Mouse (Mus musculus) CH12.LX (cell line): ENCODE data around the gene Cd180. TPM values are rescaled to one million over a fixed set of nuclear protein-coding genes. Genes with fewer than 3 reads are reported as not detected.

Experiments used
- DNase-seq: peaks from one replicate; pipeline ENCODE4 v3.0.0-alpha.2; 2013; ENCODE audit errors: extremely low read depth
- H3K27ac ChIP-seq: 2 replicates; pipeline ENCODE4 v1.5.1; 2012; ENCODE audit warnings: low read depth, mild to moderate bottlenecking, control low read depth, moderate library complexity; ENCODE audit not compliant: insufficient read depth
- H3K27me3 ChIP-seq: replicated peaks from 2 replicates; pipeline ENCODE3; 2012; ENCODE audit warnings: inconsistent platforms
- H3K36me3 ChIP-seq, 2 experiments: replicated peaks in 1 of 2; 2 replicates each; pipeline versions ENCODE3 to v1.6.1; 2012; ENCODE audit warnings: inconsistent platforms in 1 of 2, low read length in 1 of 2, mild to moderate bottlenecking in 1 of 2, mixed read lengths in 1 of 2, moderate library complexity in 1 of 2; ENCODE audit not compliant: control insufficient read depth in 1 of 2, insufficient read depth in 1 of 2
- H3K4me1 ChIP-seq, 2 experiments: 2 replicates each; pipeline ENCODE4 v1.6.1; 2012; ENCODE audit warnings: inconsistent platforms in 1 of 2, moderate library complexity in 1 of 2; ENCODE audit not compliant: insufficient read depth in 2 of 2, control insufficient read depth in 1 of 2
- H3K4me2 ChIP-seq: 2 replicates; pipeline ENCODE4 v1.6.1; 2012; ENCODE audit warnings: low read depth, mild to moderate bottlenecking, control low read depth; ENCODE audit not compliant: poor library complexity, insufficient read depth, severe bottlenecking
- H3K4me3 ChIP-seq, 3 experiments: fragments of 150-350 bp in 1 of 3; sonication (generic) in 1 of 3; replicated peaks in 1 of 3; 2 replicates each; pipeline versions ENCODE3 to v1.5.1; 2011 to 2012; ENCODE audit warnings: low read depth in 2 of 3, low read length in 2 of 3, mild to moderate bottlenecking in 2 of 3, moderate library complexity in 2 of 3, control low read depth in 1 of 3, improper control_type of control experiment in 1 of 3, inconsistent platforms in 1 of 3, mixed read lengths in 1 of 3; ENCODE audit not compliant: poor library complexity in 1 of 3
- H3K79me2 ChIP-seq: replicated peaks from 2 replicates; pipeline ENCODE4 v1.6.1; 2012; ENCODE audit warnings: mild to moderate bottlenecking, moderate library complexity; ENCODE audit not compliant: control insufficient read depth, poor library complexity, insufficient read depth, severe bottlenecking; ENCODE audit errors: extremely low read depth
- H3K9ac ChIP-seq: 2 replicates; pipeline ENCODE4 v1.6.1; 2012; ENCODE audit warnings: low read depth, mild to moderate bottlenecking, control low read depth, moderate library complexity; ENCODE audit not compliant: insufficient read depth
- H3K9me3 ChIP-seq: replicated peaks from 2 replicates; pipeline ENCODE3; 2012; ENCODE audit warnings: low read length, inconsistent platforms, mixed read lengths
- BHLHE40 ChIP-seq: IDR thresholded peaks from 2 replicates; pipeline ENCODE4 v1.6.1; 2011; ENCODE audit warnings: mild to moderate bottlenecking, low read depth, low read length, improper control_type of control experiment
- CHD1 ChIP-seq: IDR thresholded peaks from 2 replicates; pipeline ENCODE4 v1.6.1; 2012; ENCODE audit warnings: low read depth, low read length, improper control_type of control experiment, inconsistent platforms
- CTCF ChIP-seq, 2 experiments: IDR thresholded peaks in 1 of 2; conservative IDR thresholded peaks in 1 of 2; 2 replicates each; pipeline ENCODE4 v1.5.1; 2011 to 2012; ENCODE audit warnings: low read depth in 2 of 2, low read length in 2 of 2, improper control_type of control experiment in 1 of 2, inconsistent platforms in 1 of 2, mild to moderate bottlenecking in 1 of 2, moderate library complexity in 1 of 2
- EP300 ChIP-seq: IDR thresholded peaks from 2 replicates; pipeline ENCODE4 v1.6.1; 2011; ENCODE audit warnings: low read length, improper control_type of control experiment
- HCFC1 ChIP-seq: IDR thresholded peaks from 2 replicates; pipeline ENCODE4 v1.6.1; 2012; ENCODE audit warnings: low read depth, mild to moderate bottlenecking, inconsistent platforms, low read length, improper control_type of control experiment
- KAT2A ChIP-seq: IDR thresholded peaks from 2 replicates; pipeline ENCODE4 v1.6.1; 2012; ENCODE audit warnings: low read length, improper control_type of control experiment, inconsistent platforms; ENCODE audit not compliant: insufficient replicate concordance
- MAX ChIP-seq: IDR thresholded peaks from 2 replicates; pipeline ENCODE4 v1.6.1; 2011; ENCODE audit warnings: low read length, improper control_type of control experiment
- MEF2A ChIP-seq: IDR thresholded peaks from 2 replicates; pipeline ENCODE4 v1.6.1; 2014; ENCODE audit warnings: low read depth, mild to moderate bottlenecking, inconsistent platforms, low read length, improper control_type of control experiment, borderline replicate concordance
- MYC ChIP-seq: IDR thresholded peaks from 2 replicates; pipeline ENCODE4 v1.6.1; 2011; ENCODE audit warnings: low read depth, mild to moderate bottlenecking, improper control_type of control experiment, low read length
- PAX5 ChIP-seq: IDR thresholded peaks from 2 replicates; pipeline ENCODE4 v1.6.1; 2012; ENCODE audit warnings: low read length, inconsistent platforms, mixed read lengths
- RCOR1 ChIP-seq: conservative IDR thresholded peaks from 2 replicates; pipeline ENCODE4 v1.6.1; 2012; ENCODE audit warnings: low read depth, mild to moderate bottlenecking, inconsistent platforms, low read length, improper control_type of control experiment
- SMC3 ChIP-seq: IDR thresholded peaks from 2 replicates; pipeline ENCODE4 v1.6.1; 2011; ENCODE audit warnings: low read depth, low read length, improper control_type of control experiment
- TCF12 ChIP-seq: IDR thresholded peaks from 2 replicates; pipeline ENCODE4 v1.6.1; 2014; ENCODE audit warnings: low read depth, mild to moderate bottlenecking, inconsistent platforms, low read length, improper control_type of control experiment
- UBTF ChIP-seq: IDR thresholded peaks from 2 replicates; pipeline ENCODE4 v1.6.1; 2012; ENCODE audit warnings: low read depth, mild to moderate bottlenecking, inconsistent platforms, low read length, improper control_type of control experiment, moderate library complexity
- ZC3H11A ChIP-seq: IDR thresholded peaks from 2 replicates; pipeline ENCODE4 v1.6.1; 2012; ENCODE audit warnings: low read depth, mild to moderate bottlenecking, inconsistent platforms, low read length, improper control_type of control experiment
- ZNF384 ChIP-seq: IDR thresholded peaks from 2 replicates; pipeline ENCODE4 v1.6.1; 2012; ENCODE audit warnings: low read depth, low read length, improper control_type of control experiment, inconsistent platforms
- dilution Hi-C: fragments of 300-500 bp; cut with MboI; formaldehyde crosslinking; loops from 2 replicates; pipeline ENCODE4 v1.14.3; 2020; ENCODE audit warnings: low sequenced_read_pairs; ENCODE audit not compliant: extremely low pct_unique_long_range_greater_than_20kb, extremely low pct_ligation_motif_present
- in situ Hi-C: fragments of 300-500 bp; cut with MboI; formaldehyde crosslinking; loops from 3 replicates; pipeline ENCODE4 v1.14.3; 2019; ENCODE audit warnings: low sequenced_read_pairs, low pct_ligation_motif_present, low pct_unique_long_range_greater_than_20kb, mixed read lengths
- polyA plus RNA-seq: library from polyadenylated mRNA; unstranded; fragments of >175 nt; gene quantifications from 2 replicates; pipeline ENCODE4 v1.2.1, GENCODE M21; 2012; ENCODE audit warnings: low read depth; ENCODE audit not compliant: insufficient read length
- total RNA-seq, 2 experiments: library from RNA; depleted of rRNA; stranded (reverse); fragments of 300-350 nt in 1 of 2; fragments of >200 nt in 1 of 2; gene quantifications; 2 replicates each; pipeline ENCODE4 v1.2.3; 2012 to 2014

Cd180 gene
- total and polyA plus RNA-seq, 3 experiments = 34.2 to 232 (median 40.4) TPM

- Histone ChIP-seq H3K4me3 (no peak overlapping the region), H3K79me2 (no peaks in the 10 kb centered on the region), H3K4me2 (no peak overlapping the region), H3K4me1 (peaks cover 0 to 29% of the 10 kb centered on the region in 2 experiments; a peak in 3 of 4 replicates), H3K36me3 (peaks cover 22 to 58% of the 10 kb centered on the region in 2 experiments), H3K9ac (no peak overlapping the region), H3K9me3 (no peaks in the 10 kb centered on the region), H3K27ac (no peak overlapping the region), H3K27me3 (no peaks in the 10 kb centered on the region)
- in situ Hi-C loops (no loop called here), dilution Hi-C loops (no loop called here)
- DNase-seq = no peak
- TF ChIP-seq PAX5 = no peak
- no peak for TF ChIP-seq CTCF (conservative IDR thresholded peaks at IDR 0.05 in 1 of 2, IDR thresholded peaks at IDR 0.05 in 1 of 2; ENCODE audit: low read depth in 2 of 2, low read length in 2 of 2)
- no peak for TF ChIP-seq BHLHE40
- no peak for TF ChIP-seq TCF12
- TF ChIP-seq MAX = no peak
- no peak for TF ChIP-seq KAT2A
- TF ChIP-seq HCFC1 = no peak
- no peak for TF ChIP-seq RCOR1
- no peak for TF ChIP-seq ZNF384
- no peak for TF ChIP-seq MYC
- no peak for TF ChIP-seq ZC3H11A
- TF ChIP-seq EP300 = no peak
- no peak for TF ChIP-seq SMC3
- no peak for TF ChIP-seq UBTF
- TF ChIP-seq CHD1 = no peak
These were observed 68.8 kb downstream of the Cd180 start for GRCm38 (mm10) chr13:102762203-102762602.

GRCm38 (mm10) chr13:102764218-102764617 lies 70.9 kb downstream of the Cd180 start:
- Histone ChIP-seq H3K27ac (no peak overlapping the region), H3K27me3 (no peaks in the 10 kb centered on the region), H3K36me3 (peaks cover 16 to 49% of the 10 kb centered on the region in 2 experiments), H3K4me3 (no peak overlapping the region), H3K4me1 (peaks cover 0 to 20% of the 10 kb centered on the region in 2 experiments; a peak in 3 of 4 replicates), H3K4me2 (no peak overlapping the region), H3K9me3 (no peaks in the 10 kb centered on the region), H3K9ac (no peak overlapping the region), H3K79me2 (no peaks in the 10 kb centered on the region)
- dilution Hi-C loops = no loop called here
- TF ChIP-seq HCFC1 (no peak), KAT2A (no peak), MEF2A (no peak)
- in situ Hi-C loops = no loop called here
- DNase-seq = no peak
